Mouse (Mus musculus) thymus, postnatal 25 days (tissue): Measurements from ENCODE around the gene Samd4.

Source experiments
- DNase-seq: peaks from one replicate; pipeline ENCODE4 v3.0.0; 2022

Gene Samd4

GRCm38 (mm10) chr14:46912496-46912895, 29.8 kb downstream of the Samd4 start:
- DNase-seq: no peak

- DNase-seq: no peak
These were observed 31.7 kb downstream of the Samd4 start for GRCm38 (mm10) chr14:46914356-46914755.

GRCm38 (mm10) chr14:46915555-46915954, 32.9 kb downstream of the Samd4 start:
- no peak for DNase-seq

GRCm38 (mm10) chr14:46916581-46916980, 33.9 kb downstream of the Samd4 start:
- no peak for DNase-seq

GRCm38 (mm10) chr14:46917136-46917535, 34.5 kb downstream of the Samd4 start:
- DNase-seq: no peak

GRCm38 (mm10) chr14:46917581-46917980, 34.9 kb downstream of the Samd4 start:
- DNase-seq: no peak

GRCm38 (mm10) chr14:46920496-46920895, 37.8 kb downstream of the Samd4 start:
- DNase-seq: no peak

GRCm38 (mm10) chr14:46921178-46921975, 38.7 kb downstream of the Samd4 start:
- no peak for DNase-seq

GRCm38 (mm10) chr14:46923931-46924330, 41.3 kb downstream of the Samd4 start:
- DNase-seq: no peak

GRCm38 (mm10) chr14:46924422-46924821, 41.8 kb downstream of the Samd4 start:
- no peak for DNase-seq

- no peak for DNase-seq
These were observed 45.9 kb downstream of the Samd4 start for GRCm38 (mm10) chr14:46928556-46928955.

GRCm38 (mm10) chr14:46932121-46932520, 49.5 kb downstream of the Samd4 start:
- DNase-seq: no peak

GRCm38 (mm10) chr14:46932708-46933107, 50.1 kb downstream of the Samd4 start:
- DNase-seq: no peak

- no peak for DNase-seq
These were observed 58.4 kb downstream of the Samd4 start for GRCm38 (mm10) chr14:46941077-46941476.

GRCm38 (mm10) chr14:46941896-46942812, 59.5 kb downstream of the Samd4 start:
- DNase-seq: peak; percentile 6

- no peak for DNase-seq
These were observed 61.8 kb downstream of the Samd4 start for GRCm38 (mm10) chr14:46944411-46944810.

- DNase-seq: no peak
These were observed 63.3 kb downstream of the Samd4 start for GRCm38 (mm10) chr14:46945903-46946490.

GRCm38 (mm10) chr14:46947644-46948043, 65.0 kb downstream of the Samd4 start:
- no peak for DNase-seq

GRCm38 (mm10) chr14:46950527-46951384, 68.1 kb downstream of the Samd4 start:
- DNase-seq: no peak

GRCm38 (mm10) chr14:46952264-46952663, 69.6 kb downstream of the Samd4 start:
- no peak for DNase-seq

- DNase-seq: no peak
These were observed 72.5 kb downstream of the Samd4 start for GRCm38 (mm10) chr14:46955109-46955508.

- DNase-seq: no peak
These were observed 73.0 kb downstream of the Samd4 start for GRCm38 (mm10) chr14:46955574-46956043.
